Mouse (Mus musculus) thymus, adult 2 months (tissue): ENCODE results near the gene March8. TPM values are rescaled to one million over a fixed set of nuclear protein-coding genes. Genes with fewer than 3 reads are reported as not detected.

Source experiments
- DNase-seq: peaks from one replicate; pipeline ENCODE4 v3.0.0; 2021
- H3K27ac ChIP-seq: fragments of 200-500 bp; 2 replicates; pipeline ENCODE4 v1.5.1; 2012; ENCODE audit warnings: low read length, control low read depth; ENCODE audit not compliant: control insufficient read depth, insufficient read depth
- H3K27me3 ChIP-seq: fragments of 200-500 bp; 2 replicates; pipeline ENCODE4 v1.6.1; 2012; ENCODE audit warnings: mild to moderate bottlenecking, low read length, moderate library complexity, mixed read lengths; ENCODE audit not compliant: control insufficient read depth, insufficient read depth
- H3K36me3 ChIP-seq: fragments of 200-500 bp; 2 replicates; pipeline ENCODE4 v1.6.1; 2012; ENCODE audit warnings: mild to moderate bottlenecking, low read length, moderate library complexity; ENCODE audit not compliant: control insufficient read depth, insufficient read depth
- H3K4me1 ChIP-seq: fragments of 200-500 bp; replicated peaks from 2 replicates; pipeline ENCODE4 v1.6.1; 2012; ENCODE audit warnings: low read length; ENCODE audit not compliant: control insufficient read depth, insufficient read depth
- H3K4me3 ChIP-seq: fragments of 200-500 bp; 2 replicates; pipeline ENCODE4 v1.5.1; 2012; ENCODE audit warnings: mild to moderate bottlenecking, low read length, control low read depth, moderate library complexity; ENCODE audit not compliant: control insufficient read depth, insufficient read depth
- CTCF ChIP-seq: fragments of 200-500 bp; IDR thresholded peaks from 2 replicates; pipeline ENCODE4 v1.5.1; 2012; ENCODE audit warnings: mild to moderate bottlenecking, control low read depth, low read length, moderate library complexity, borderline replicate concordance; ENCODE audit not compliant: control insufficient read depth, poor library complexity, insufficient read depth; ENCODE audit errors: extremely low read depth
- POLR2A ChIP-seq: fragments of 200-500 bp; IDR thresholded peaks from 2 replicates; pipeline ENCODE4 v1.6.1; 2012; ENCODE audit warnings: mild to moderate bottlenecking, low read length, control low read depth, moderate library complexity; ENCODE audit not compliant: control insufficient read depth, poor library complexity, insufficient read depth; ENCODE audit errors: extremely low read depth
- WGBS: fragments of 180-500 bp; shearing (Covaris S2); methylation state at CpG from one replicate; pipeline ENCODE4 v1.1.7; 2018; 5-methylcytosine and 5-hydroxymethylcytosine counted together
- polyA plus RNA-seq: library from polyadenylated mRNA; depleted of rRNA; stranded (reverse); fragments of >200 nt; gene quantifications from 2 replicates; pipeline ENCODE4 v1.2.3, GENCODE M21; 2012

Gene March8
- polyA plus RNA-seq, 1 experiment: 18.2 TPM

DNA sequence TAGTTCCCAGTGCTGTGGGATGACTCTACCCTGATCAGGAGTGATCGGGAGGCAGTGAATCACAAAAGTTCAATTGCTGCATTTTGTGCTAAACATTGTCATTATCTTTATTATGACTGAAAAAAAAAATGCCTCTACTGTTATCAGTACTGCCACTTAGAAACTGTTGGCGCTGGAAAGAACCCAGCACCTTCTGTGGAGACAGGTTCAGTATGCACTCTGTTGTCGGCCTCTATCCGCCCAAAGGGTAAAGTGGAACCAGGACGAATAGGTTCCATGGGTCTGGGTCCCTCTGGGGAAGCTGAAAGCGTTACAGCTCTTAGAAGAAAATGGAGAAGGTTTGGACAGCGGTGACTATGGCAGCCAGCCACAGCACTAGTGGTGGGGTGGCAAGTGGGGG is 41.1 kb downstream of the March8 start:
- WGBS: 98% methylated on average over 7 of the region's 7 CpGs
- no peak overlapping the region for H3K27ac ChIP-seq
- H3K36me3 ChIP-seq: no peaks in the 10 kb centered on the region
- no peak for TF ChIP-seq CTCF
- TF ChIP-seq POLR2A: no peak
- no peak overlapping the region for H3K4me3 ChIP-seq
- no peak for DNase-seq
- H3K4me1 ChIP-seq: no peaks in the 10 kb centered on the region; the same call in 1 of the 2 replicates
- no peaks in the 10 kb centered on the region for H3K27me3 ChIP-seq

DNA sequence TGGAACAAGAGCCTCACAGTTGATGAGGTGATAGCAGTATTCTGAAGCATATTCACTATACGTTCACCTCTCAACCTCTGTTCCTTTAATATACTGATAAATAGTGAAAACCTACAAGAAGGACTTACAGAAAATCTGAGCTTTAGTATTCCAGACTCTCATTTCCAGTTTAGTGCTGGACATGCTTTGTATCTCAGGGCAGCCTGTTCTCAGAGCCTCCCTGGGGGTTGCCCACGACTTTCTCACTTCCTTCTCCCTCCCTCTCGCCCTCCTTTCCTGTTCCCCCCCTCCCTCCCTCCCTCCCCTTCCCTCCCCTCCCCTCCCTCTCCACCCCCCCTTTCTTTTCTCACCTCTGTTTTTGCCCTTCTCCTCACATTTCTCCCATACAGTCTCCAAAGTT is 42.3 kb downstream of the March8 start:
- no peak for DNase-seq
- H3K27ac ChIP-seq: no peak overlapping the region
- TF ChIP-seq POLR2A (no peak), CTCF (no peak)
- no peaks in the 10 kb centered on the region; the same call in 1 of the 2 replicates for H3K4me1 ChIP-seq
- no peak overlapping the region for H3K4me3 ChIP-seq
- no peaks in the 10 kb centered on the region for H3K27me3 ChIP-seq
- 45% methylated on average over 3 of the region's 3 CpGs for WGBS
- H3K36me3 ChIP-seq: no peaks in the 10 kb centered on the region

DNA sequence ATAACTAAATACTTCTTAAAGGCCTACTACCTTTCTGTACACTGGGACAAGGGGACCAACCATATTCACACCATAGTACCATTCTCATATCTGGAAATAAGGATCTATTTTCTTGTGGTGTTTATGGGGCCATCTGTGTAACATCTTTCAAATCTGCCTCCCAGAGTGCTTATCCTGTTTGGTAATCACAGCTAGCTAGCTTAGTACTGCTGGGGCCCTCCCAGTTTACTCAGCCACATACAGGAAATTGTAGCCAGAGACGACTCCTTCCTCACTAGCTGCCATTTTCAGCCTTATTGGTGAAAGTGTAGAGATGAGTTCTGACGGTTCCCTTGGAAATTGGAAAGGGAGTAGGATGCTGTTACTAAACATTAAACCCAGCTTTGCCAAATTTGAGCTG is 43.8 kb downstream of the March8 start:
- TF ChIP-seq CTCF (no peak), POLR2A (no peak)
- H3K27me3 ChIP-seq: no peaks in the 10 kb centered on the region
- no peaks in the 10 kb centered on the region for H3K36me3 ChIP-seq
- WGBS: 48% methylated on average over 2 of the region's 2 CpGs
- H3K27ac ChIP-seq: no peak overlapping the region
- DNase-seq: no peak
- no peak overlapping the region for H3K4me3 ChIP-seq
- H3K4me1 ChIP-seq: no peaks in the 10 kb centered on the region; the same call in 1 of the 2 replicates

DNA sequence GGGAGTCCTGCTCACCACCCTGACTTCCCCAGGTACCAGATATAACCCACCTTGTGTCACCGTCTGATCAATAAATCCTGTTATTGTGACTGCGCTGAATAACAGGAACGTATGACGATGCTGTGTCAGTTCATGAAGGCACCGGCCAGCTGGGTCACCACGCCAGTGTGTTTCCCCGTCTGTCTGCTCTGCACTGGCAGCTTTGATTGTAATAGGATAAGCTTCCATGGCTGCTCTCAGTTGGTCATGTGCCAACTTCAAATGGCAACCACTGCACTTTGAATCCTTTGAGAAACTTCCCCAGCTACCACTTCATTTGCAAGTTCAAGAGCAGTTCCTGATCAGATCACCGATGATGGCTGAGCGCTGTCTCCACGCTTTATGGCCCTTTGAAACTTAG is 45.8 kb downstream of the March8 start:
- Histone ChIP-seq H3K4me3 (no peak overlapping the region), H3K27ac (no peak overlapping the region), H3K4me1 (no peaks in the 10 kb centered on the region; the same call in 1 of the 2 replicates), H3K27me3 (no peaks in the 10 kb centered on the region), H3K36me3 (no peaks in the 10 kb centered on the region)
- 88% methylated on average over 10 of the region's 10 CpGs for WGBS
- DNase-seq: no peak
- no peak for TF ChIP-seq CTCF

- WGBS: 87% methylated on average over 5 of the region's 5 CpGs
- H3K36me3 ChIP-seq: no peaks in the 10 kb centered on the region
- no peaks in the 10 kb centered on the region; the same call in 1 of the 2 replicates for H3K4me1 ChIP-seq
- H3K27me3 ChIP-seq: no peaks in the 10 kb centered on the region
- no peak for TF ChIP-seq CTCF
- TF ChIP-seq POLR2A: no peak
- H3K27ac ChIP-seq: no peak overlapping the region
- H3K4me3 ChIP-seq: no peak overlapping the region
- DNase-seq: no peak
Measured at GRCm38 (mm10) chr6:116385194-116386044, 47.6 kb downstream of the March8 start.

DNA sequence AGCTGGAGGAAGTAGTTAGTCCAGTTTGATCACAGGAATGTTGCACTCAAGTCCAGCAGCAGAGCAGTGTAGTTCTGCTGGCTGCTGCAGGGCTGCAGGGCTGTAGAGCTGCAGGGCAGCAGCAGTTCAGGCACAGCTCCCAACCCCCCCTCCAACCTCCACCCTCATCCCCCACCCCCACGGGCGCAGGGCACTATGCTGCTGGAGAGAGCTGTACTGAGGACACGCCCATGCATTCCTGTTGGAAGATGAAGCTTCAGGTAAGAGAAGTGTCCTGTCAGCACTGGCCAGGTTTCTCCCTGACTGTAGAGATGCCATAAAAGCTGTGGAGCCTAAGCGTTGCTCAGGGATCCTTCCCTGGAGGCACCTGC is 48.2 kb downstream of the March8 start:
- no peaks in the 10 kb centered on the region; the same call in 1 of the 2 replicates for H3K4me1 ChIP-seq
- WGBS: 81% methylated on average over 4 of the region's 4 CpGs
- no peak for TF ChIP-seq POLR2A
- TF ChIP-seq CTCF: no peak
- H3K27ac ChIP-seq: no peak overlapping the region
- H3K36me3 ChIP-seq: no peaks in the 10 kb centered on the region
- H3K27me3 ChIP-seq: no peaks in the 10 kb centered on the region
- no peak for DNase-seq
- no peak overlapping the region for H3K4me3 ChIP-seq
